Mouse (Mus musculus): ENCODE measurements around the gene Kalrn.

DNA sequence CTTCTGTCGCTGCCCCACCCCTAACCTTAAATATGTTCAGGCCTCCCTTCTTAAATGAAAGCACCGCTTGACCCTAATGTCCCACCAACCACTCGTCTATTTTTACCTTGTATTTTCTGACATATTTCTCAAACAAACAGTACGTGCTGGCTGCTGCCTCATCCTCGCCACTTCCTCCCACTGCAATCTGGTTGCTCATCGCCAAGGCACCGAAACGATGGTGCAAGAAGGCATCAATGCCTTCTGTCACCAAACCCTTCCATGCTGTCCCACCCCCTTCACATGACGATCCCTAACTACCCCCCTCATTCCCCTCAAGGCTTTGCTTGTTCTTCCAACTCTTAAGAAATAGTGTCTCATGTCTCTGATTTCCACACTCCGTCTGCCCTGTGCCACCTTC lies 69.1 kb downstream of the Kalrn start:
- TF ChIP-seq POLR2A (IDR thresholded peaks at IDR 0.05; ENCODE audit: low read depth, low read length) (no peak), CTCF (IDR thresholded peaks at IDR 0.05; ENCODE audit: extremely low read depth, insufficient read length, insufficient replicate concordance, low read depth, low read length) (no peak)
